Mouse (Mus musculus): ENCODE data around the gene Ddx18.

The Ddx18 gene

DNA sequence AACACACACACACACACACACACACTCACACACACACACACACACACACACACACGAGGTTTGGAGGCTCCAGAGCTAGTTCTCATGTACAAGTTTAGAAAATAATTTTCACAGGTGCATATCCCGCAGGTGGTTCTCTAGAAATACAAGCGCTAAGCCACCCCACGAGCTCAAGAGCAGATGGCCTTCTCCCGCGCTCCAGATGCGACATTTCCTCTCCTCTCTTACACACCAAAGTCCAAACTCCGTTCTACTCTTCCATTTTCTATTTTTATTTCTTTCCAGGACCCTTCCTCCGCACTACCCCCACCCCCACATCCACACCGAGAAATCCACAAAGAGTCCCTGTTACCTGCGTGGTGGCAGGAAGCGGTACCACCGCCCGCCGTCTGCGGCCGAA lies 40.7 kb downstream of the Ddx18 start:
- no peak for DNase-seq

DNA sequence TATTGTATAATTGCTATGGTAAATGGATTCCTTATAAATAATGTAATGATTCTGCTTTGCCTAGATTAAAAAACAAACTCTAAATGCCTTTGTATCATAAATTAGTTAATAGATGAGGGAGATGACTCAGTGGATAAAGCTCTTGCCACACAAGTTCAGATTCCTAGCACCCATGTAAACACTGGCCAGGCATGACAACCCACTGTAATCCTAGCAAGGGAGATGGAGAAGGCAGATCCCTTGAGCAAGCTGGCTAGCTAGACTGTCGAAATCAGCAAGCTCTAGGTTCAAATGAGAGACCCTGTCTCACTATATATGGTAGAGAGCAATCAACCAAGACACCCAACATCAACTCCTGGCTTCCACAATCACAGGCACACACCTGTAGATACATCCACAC lies 49.2 kb downstream of the Ddx18 start:
- no peak for DNase-seq

DNA sequence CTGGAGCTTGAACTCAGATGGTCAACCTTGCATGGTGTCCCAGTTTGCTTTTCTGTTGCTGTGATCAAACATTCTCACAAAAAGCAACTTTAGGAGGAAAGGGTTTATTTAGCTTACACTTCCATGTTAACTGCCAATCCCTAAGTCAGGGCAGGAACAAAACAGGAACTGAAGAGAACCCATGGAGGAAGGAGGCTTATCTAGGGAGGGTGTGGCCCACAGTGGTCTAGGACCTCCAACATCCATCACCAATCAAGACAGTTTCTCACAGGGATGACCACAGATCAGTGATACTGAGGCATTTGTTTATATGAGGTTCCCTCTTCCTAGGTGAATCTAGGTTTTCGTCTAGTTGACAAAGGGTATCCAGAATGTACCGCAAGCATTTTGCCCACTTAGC lies 55.8 kb downstream of the Ddx18 start:
- DNase-seq, result no peak

DNA sequence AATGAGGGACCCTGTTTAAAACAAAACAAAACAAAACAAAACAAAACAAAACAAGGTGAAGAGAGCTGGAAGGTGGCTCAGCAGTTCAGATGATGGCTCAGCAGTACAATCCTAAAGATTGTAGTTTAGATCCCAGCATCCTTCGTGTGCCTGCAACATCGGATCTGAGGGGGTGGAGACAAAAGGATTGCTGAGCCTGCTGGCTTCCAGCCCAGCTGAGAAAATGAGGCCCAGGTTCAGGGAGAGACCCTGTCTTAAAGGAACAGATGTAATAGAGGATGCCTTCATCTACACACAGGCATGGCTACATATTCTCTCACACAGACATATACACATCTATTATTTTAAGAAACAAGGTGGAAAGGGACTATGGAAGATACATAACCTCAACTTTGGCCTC lies 56.6 kb downstream of the Ddx18 start:
- no peak for DNase-seq

DNA sequence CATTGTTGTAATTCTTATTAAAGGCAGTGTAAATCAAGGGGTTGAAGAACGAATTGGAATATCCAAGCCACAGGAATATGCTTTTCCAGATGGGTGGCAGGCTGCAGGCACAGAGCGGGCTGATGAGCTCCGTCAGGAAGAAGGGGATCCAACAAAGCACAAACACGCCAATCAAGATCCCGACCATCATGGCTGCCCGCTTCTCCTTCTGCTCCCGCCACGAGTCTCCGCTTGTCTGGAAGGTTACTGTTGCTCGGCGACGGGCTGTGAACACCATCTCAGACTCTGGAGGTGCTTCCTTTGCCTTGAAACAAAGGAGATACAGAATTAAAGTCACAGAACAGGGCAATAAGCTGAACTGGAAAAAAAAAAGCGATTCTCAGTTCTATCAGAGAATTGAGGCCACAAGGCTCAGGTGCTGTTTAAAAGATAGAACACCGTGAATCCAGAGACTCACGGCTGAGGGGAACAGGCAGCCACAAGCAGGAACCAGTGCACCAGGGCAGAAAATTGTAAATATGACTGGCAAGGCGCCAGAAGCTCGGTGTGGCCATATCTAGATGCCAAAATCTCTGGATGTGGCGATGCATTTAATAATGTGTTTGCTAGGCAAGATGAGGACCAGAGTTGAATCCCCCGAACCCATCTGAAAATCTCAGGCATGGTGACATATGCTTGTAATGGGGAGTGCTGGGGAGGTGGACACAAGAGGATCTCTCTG lies 57.2 kb downstream of the Ddx18 start:
- peak; percentile 33 to 48 for DNase-seq

DNA sequence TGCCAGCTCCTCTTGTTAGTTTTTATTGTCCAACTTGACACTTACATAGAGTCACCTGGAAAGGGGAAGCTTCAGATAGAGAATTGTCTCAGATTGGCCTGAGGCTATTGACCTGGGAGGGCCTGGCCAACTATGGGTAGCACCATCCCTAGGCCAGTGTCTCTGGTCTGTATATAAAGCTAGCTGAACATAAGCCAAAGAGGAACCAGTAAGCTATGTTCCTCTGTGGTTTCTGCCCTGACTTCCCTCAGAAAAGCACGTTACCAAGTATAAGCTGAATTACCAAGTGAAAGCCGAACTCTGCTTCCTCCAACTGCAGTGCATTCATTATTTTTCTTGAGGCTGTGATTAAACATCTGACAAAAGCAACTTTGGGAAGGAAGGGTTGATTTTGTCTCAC lies 59.1 kb downstream of the Ddx18 start:
- no peak for DNase-seq
